Mouse (Mus musculus): ENCODE results near the gene Stard3nl. TPM values are rescaled to one million over a fixed set of nuclear protein-coding genes. Genes with fewer than 3 reads are reported as not detected.

Gene Stard3nl
- 22.4 TPM for total RNA-seq (2023)

DNA sequence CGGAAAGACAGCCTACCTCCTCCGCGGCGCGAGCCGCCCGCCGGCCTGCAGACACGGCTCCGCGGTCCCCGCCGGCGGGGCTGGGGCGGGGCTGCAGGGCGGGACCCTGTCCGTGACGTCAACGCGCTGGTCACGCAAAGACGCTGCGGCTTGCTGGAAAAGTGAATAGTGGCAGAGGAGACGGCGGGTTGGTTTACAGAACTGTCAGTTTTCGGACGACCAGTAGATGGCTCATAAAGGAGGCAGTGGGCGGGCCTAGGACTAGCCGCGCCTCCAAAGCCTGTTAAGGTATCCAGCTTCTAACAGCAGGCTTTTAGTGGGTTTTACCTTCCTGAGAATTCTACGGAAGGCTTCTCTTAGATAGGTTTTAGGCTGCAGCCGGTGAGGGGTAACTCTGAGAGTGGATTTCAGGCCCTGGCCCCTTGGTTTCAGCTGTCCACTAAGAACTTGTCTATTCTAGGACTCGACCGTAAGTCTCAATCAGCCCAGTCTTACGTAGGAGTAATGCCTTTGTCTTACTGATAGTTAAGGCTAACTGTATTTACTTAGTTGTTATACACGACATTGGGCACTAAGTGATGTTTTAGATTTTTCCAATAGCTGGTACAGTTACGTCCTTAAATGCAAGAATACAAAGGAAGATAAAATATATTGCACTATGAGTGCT is at the start of gene Stard3nl:
TSS of gene Stard3nl (minus strand) at position 108 of the 667 bp plus-strand sequence.

Other genes with a start within 250 kb of the Stard3nl start
- not detected for gene Epdr1, start 224.1 kb upstream of the Stard3nl start, total RNA-seq (2023)
- gene Sfrp4, start 227.3 kb upstream of the Stard3nl start, total RNA-seq (2023): not detected